Mouse (Mus musculus): Measurements from ENCODE around the gene Nop2. TPM values are rescaled to one million over a fixed set of nuclear protein-coding genes. Genes with fewer than 3 reads are reported as not detected.

Gene Nop2
- 18.4 and 19.1 TPM in 2 replicates for polyA plus RNA-seq (2021; fragmentation: Nextera tagmentation)
- long read RNA-seq, experiment 1, transcript Nop2-201 (16 exons, 2,597 nt) = major isoform, 32 of 45 reads
- long read RNA-seq, experiment 1, partial matches to known transcripts = 9 of 45 reads
- long read RNA-seq, experiment 1, other reads (novel, unspliced or antisense) = 4 of 45 reads
- long read RNA-seq, experiment 2, transcript Nop2-201 (16 exons, 2,597 nt) = major isoform, 205 of 240 reads
- long read RNA-seq, experiment 2, partial matches to known transcripts = 11 of 240 reads
- long read RNA-seq, experiment 2, other reads (novel, unspliced or antisense) = 24 of 240 reads

GRCm38 (mm10) chr6:125131302-125132156 lies at the start of gene Nop2:
Gene Nop2, plus strand, starts transcription at chr6:125131909.

GRCm38 (mm10) chr6:125095391-125096278 lies 36.1 kb upstream of the Nop2 start, which contains the start of gene Chd4:
Gene Chd4, plus strand, starts transcription at chr6:125095981.

GRCm38 (mm10) chr6:125145001-125145400 lies 13.3 kb downstream of the Nop2 start, which contains the start of gene Iffo1:
Gene Iffo1, plus strand, starts transcription at chr6:125145241.

GRCm38 (mm10) chr6:125166051-125166751 lies 34.5 kb downstream of the Nop2 start, which contains the start of gene Gapdh:
Gene Gapdh, minus strand, starts transcription at chr6:125166467.

GRCm38 (mm10) chr6:125191332-125192015 lies 59.8 kb downstream of the Nop2 start, which contains the start of the genes Ncapd2 and Mrpl51:
Gene Ncapd2, minus strand, starts transcription at chr6:125191701.
Gene Mrpl51, plus strand, starts transcription at chr6:125191801.

Small RNAs within 50 kb of the gene (microRNA-seq; reads per million reads assigned to microRNA genes)
- gene Mir7045 = 3.9 reads per million, percentile 13 among the genes with 10 or more reads in this experiment

Other genes with a start within 250 kb of the Nop2 start
- 0.34 and 0.68 TPM in 2 replicates for gene Cd4, start 243.7 kb upstream of the Nop2 start, polyA plus RNA-seq (2021; fragmentation: Nextera tagmentation)
- 7.0 and 11.9 TPM in 2 replicates for gene Lag3, start 220.2 kb upstream of the Nop2 start, polyA plus RNA-seq (2021; fragmentation: Nextera tagmentation)
- gene Ptms, start 211.8 kb upstream of the Nop2 start, polyA plus RNA-seq (2021; fragmentation: Nextera tagmentation) = 294 and 362 TPM in 2 replicates
- gene Mlf2, start 200.5 kb upstream of the Nop2 start, polyA plus RNA-seq (2021; fragmentation: Nextera tagmentation) = 604 and 679 TPM in 2 replicates
- gene Cops7a, start 166.4 kb upstream of the Nop2 start, polyA plus RNA-seq (2021; fragmentation: Nextera tagmentation) = 236 and 263 TPM in 2 replicates
- 40.7 and 47.6 TPM in 2 replicates for gene Pianp, start 135.2 kb upstream of the Nop2 start, polyA plus RNA-seq (2021; fragmentation: Nextera tagmentation)
- gene Zfp384, start 122.8 kb upstream of the Nop2 start, polyA plus RNA-seq (2021; fragmentation: Nextera tagmentation) = 7.6 and 8.3 TPM in 2 replicates
- gene Ing4, start 92.1 kb upstream of the Nop2 start, polyA plus RNA-seq (2021; fragmentation: Nextera tagmentation) = 54.3 and 56.6 TPM in 2 replicates
- 0.72 and 1.4 TPM in 2 replicates for gene Acrbp, start 82.2 kb upstream of the Nop2 start, polyA plus RNA-seq (2021; fragmentation: Nextera tagmentation)
- 1.1 and 2.0 TPM in 2 replicates for gene Lpar5, start 64.0 kb upstream of the Nop2 start, polyA plus RNA-seq (2021; fragmentation: Nextera tagmentation)
- gene Chd4, start 35.9 kb upstream of the Nop2 start, polyA plus RNA-seq (2021; fragmentation: Nextera tagmentation) = 62.8 and 65.4 TPM in 2 replicates
- gene Iffo1, start 13.3 kb downstream of the Nop2 start, polyA plus RNA-seq (2021; fragmentation: Nextera tagmentation) = 19.3 and 22.8 TPM in 2 replicates
- gene Gapdh, start 34.6 kb downstream of the Nop2 start, polyA plus RNA-seq (2021; fragmentation: Nextera tagmentation) = 2,583 and 3,039 TPM in 2 replicates
- 2.8 and 3.0 TPM in 2 replicates for gene Ncapd2, start 59.8 kb downstream of the Nop2 start, polyA plus RNA-seq (2021; fragmentation: Nextera tagmentation)
- 131 and 135 TPM in 2 replicates for gene Mrpl51, start 59.9 kb downstream of the Nop2 start, polyA plus RNA-seq (2021; fragmentation: Nextera tagmentation)
- 30.9 and 31.2 TPM in 2 replicates for gene Vamp1, start 83.6 kb downstream of the Nop2 start, polyA plus RNA-seq (2021; fragmentation: Nextera tagmentation)
- 5.3 and 6.1 TPM in 2 replicates for gene Tapbpl, start 100.0 kb downstream of the Nop2 start, polyA plus RNA-seq (2021; fragmentation: Nextera tagmentation)
- gene Cd27, start 105.1 kb downstream of the Nop2 start, polyA plus RNA-seq (2021; fragmentation: Nextera tagmentation) = 0.38 and 0.43 TPM in 2 replicates
- gene Tuba3a, start 154.1 kb downstream of the Nop2 start, polyA plus RNA-seq (2021; fragmentation: Nextera tagmentation) = 0.09 and 0.15 TPM in 2 replicates
- 5.4 and 6.4 TPM in 2 replicates for gene Ltbr, start 182.0 kb downstream of the Nop2 start, polyA plus RNA-seq (2021; fragmentation: Nextera tagmentation)
- 3.4 and 4.3 TPM in 2 replicates for gene Scnn1a, start 188.8 kb downstream of the Nop2 start, polyA plus RNA-seq (2021; fragmentation: Nextera tagmentation)
- gene Tnfrsf1a, start 217.5 kb downstream of the Nop2 start, polyA plus RNA-seq (2021; fragmentation: Nextera tagmentation) = 7.2 and 7.7 TPM in 2 replicates
- gene Plekhg6, start 248.9 kb downstream of the Nop2 start, polyA plus RNA-seq (2021; fragmentation: Nextera tagmentation) = 0.04 and 0.11 TPM in 2 replicates